Mouse (Mus musculus): ENCODE data around the gene Kdm4b.

- TF ChIP-seq CTCF (IDR thresholded peaks at IDR 0.05; ENCODE audit: extremely low read depth, insufficient read depth, insufficient read length, insufficient replicate concordance) (peak; percentile 52; the same call in 1 of the 2 replicates), POLR2A (IDR thresholded peaks at IDR 0.05; ENCODE audit: low read depth, low read length) (no peak)
These were observed 11.3 kb downstream of the Kdm4b start for GRCm38 (mm10) chr17:56337190-56337589.

Data from spleen, adult 2 months (tissue).